Mouse (Mus musculus) spleen, adult 2 months (tissue): ENCODE results near the gene Tmem30c.

Source experiments
- CTCF ChIP-seq: fragments of 200-500 bp; IDR thresholded peaks from 2 replicates; pipeline ENCODE4 v1.5.1; 2011; ENCODE audit warnings: mild to moderate bottlenecking, inconsistent platforms; ENCODE audit not compliant: insufficient read depth, insufficient read length, insufficient replicate concordance; ENCODE audit errors: extremely low read depth
- POLR2A ChIP-seq: fragments of 200-500 bp; IDR thresholded peaks from 2 replicates; pipeline ENCODE4 v1.6.1; 2011; ENCODE audit warnings: low read depth, low read length, inconsistent platforms

DNA sequence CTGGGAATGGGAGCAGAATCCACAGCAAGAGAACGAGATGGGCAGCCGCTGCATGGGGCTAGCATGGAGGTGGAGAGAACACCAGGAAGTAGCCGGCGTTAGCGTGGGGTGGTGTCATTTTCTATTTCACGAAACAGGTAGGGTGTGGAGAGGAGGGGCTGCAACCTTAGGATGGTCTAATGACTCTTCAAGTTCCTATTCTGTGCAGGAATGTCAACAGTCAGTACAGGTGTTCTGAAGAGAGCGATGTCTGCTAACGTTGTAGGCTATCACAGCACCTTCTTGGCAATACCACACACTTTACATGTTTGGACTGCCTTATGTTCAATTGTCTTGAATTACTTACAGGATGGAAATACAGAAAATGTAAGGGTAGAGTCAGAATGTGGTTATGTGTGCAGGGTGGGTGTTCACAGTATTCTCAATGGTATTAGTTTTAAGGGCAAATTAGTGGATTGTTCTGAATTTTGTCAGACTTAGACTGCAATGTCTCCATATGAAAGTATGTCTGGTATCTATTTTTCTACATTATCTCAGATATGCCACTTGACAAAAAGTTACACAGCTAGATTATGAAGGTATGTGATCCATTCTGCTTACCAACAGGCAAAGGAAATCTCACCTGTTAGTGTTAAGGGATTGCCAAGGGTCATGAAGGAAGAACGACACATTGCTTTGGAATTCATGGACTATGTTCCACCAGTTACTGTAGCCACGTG lies 2.7 kb upstream of the Tmem30c start:
- TF ChIP-seq CTCF (no peak), POLR2A (no peak)
